Mouse (Mus musculus) hindbrain, embryonic 15.5 days (tissue): Measurements from ENCODE around the gene Mical2. TPM values are rescaled to one million over a fixed set of nuclear protein-coding genes. Genes with fewer than 3 reads are reported as not detected.
A peak's percentile ranks its signal among the peaks of the same experiment; 100 is the strongest.

Experiments used
- ATAC-seq: fragments of 200-750 bp; cut with Nextera tagmentation; 2 replicates; pipeline ENCODE4 v1.8.0; 2017; ENCODE audit warnings: low read depth, moderate number of reproducible peaks, moderate TSS enrichment; ENCODE audit not compliant: low FRiP score
- H3K27ac ChIP-seq: fragments of 300-500 bp; sonication (generic); replicated peaks from 2 replicates; pipeline ENCODE4 v1.5.1; 2015; ENCODE audit warnings: mild to moderate bottlenecking, inconsistent platforms
- H3K27me3 ChIP-seq: fragments of 300-500 bp; sonication (generic); 2 replicates; pipeline ENCODE4 v1.6.1; 2015; ENCODE audit warnings: control low read depth, inconsistent platforms
- H3K36me3 ChIP-seq: fragments of 300-500 bp; sonication (generic); 2 replicates; pipeline ENCODE4 v1.6.1; 2015; ENCODE audit warnings: control low read depth, inconsistent platforms
- H3K4me1 ChIP-seq: fragments of 300-500 bp; sonication (generic); replicated peaks from 2 replicates; pipeline ENCODE4 v1.6.1; 2015; ENCODE audit warnings: control low read depth, inconsistent platforms
- H3K4me2 ChIP-seq: fragments of 300-500 bp; sonication (generic); 2 replicates; pipeline ENCODE4 v1.6.1; 2015; ENCODE audit warnings: moderate library complexity, mild to moderate bottlenecking, inconsistent platforms
- H3K4me3 ChIP-seq: fragments of 300-500 bp; sonication (generic); 2 replicates; pipeline ENCODE4 v1.5.1; 2015; ENCODE audit warnings: mild to moderate bottlenecking, inconsistent platforms
- H3K9ac ChIP-seq: fragments of 300-500 bp; sonication (generic); 2 replicates; pipeline ENCODE4 v1.6.1; 2015; ENCODE audit warnings: inconsistent platforms
- H3K9me3 ChIP-seq: fragments of 300-500 bp; sonication (generic); 2 replicates; pipeline ENCODE4 v1.6.1; 2016; ENCODE audit warnings: control low read depth, inconsistent platforms
- WGBS: fragments of 180-500 bp; shearing (Covaris S2); methylation state at CpG from one replicate; pipeline ENCODE4 v1.1.7; 2015; 5-methylcytosine and 5-hydroxymethylcytosine counted together
- polyA plus RNA-seq: library from polyadenylated mRNA; unstranded; fragments of >200 nt; fragmentation: Nextera tagmentation; extraction: Ambion mirVana; gene quantifications from 2 replicates; pipeline ENCODE4 v1.2.1, GENCODE M21; 2015

Mical2 gene
- 3.8 and 4.6 TPM in 2 replicates for polyA plus RNA-seq

DNA sequence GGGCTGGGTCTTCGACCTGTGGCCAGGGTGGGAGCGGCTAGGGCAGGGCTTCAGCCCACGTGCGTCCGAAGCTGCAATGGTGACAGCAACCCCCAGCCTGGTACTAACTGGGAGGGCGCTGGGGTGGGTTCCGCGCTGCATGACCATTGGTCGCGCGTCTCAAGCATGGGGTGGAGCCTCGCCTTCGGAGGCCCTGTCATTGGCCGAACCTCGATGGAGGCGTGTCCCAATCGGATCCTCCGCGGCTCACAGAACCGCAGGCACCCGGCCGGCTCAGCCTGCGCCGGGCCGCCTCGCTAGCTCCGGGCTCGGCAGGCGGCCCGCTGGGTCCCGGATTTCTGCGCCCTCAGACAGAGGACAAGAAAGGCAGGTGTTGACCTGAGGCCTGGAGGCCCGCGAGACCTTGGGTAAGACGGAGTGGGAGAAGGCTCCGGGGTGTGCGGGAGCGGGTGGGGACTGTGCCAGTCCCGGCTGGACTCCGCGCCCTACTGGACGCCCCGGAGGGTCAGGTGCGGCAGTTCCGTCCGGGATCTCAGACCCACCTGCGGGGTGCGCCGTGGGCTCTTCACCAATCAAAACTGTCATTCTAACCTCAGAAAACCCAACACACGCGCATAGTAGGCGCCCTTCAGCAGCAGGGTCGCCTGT, at the start of gene Mical2:
Gene Mical2 (plus strand): TSS at position 242 of the 648 bp plus-strand sequence.
- Histone ChIP-seq H3K9me3 (no peaks in the 10 kb centered on the region), H3K36me3 (no peaks in the 10 kb centered on the region), H3K27me3 (peaks cover 22% of the 10 kb centered on the region), H3K4me2 (peak within 1 kb of the TSS; percentile 97), H3K4me1 (peaks cover 21% of the 10 kb centered on the region), H3K9ac (peak within 1 kb of the TSS; percentile 51), H3K4me3 (peak within 1 kb of the TSS; percentile 61), H3K27ac (no peak within 1 kb of the TSS)
- 0% methylated on average over 53 of the region's 53 CpGs for WGBS
- peak; percentile 98 for ATAC-seq

DNA sequence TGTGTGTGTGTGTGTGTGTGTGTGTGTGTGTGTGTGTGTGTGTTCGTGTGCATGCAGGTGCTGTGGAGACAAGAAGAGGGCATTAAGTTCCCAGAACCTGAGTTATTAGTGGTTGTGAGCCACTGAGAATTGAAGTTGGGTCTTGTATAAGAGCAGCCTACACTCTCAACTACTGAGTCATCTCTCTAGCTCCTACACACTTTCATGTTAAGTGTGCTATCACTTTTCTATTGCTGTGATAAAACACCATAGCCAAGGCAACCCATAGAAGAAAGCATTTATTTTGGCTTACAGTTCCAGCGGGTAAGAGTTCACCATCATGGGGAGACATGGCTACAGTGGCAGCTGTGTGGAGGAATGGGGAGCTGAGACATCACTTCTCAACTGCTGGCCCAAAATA, 49.0 kb upstream of the Mical2 start:
- H3K4me3 ChIP-seq, result no peak overlapping the region
- H3K9ac ChIP-seq, result no peak overlapping the region
- H3K36me3 ChIP-seq, result no peaks in the 10 kb centered on the region
- H3K9me3 ChIP-seq, result no peaks in the 10 kb centered on the region
- no peak for ATAC-seq
- 0 out of 2 replicates have a peak, but pooled peaks cover 7% of the 10 kb centered on the region for H3K4me1 ChIP-seq
- H3K27me3 ChIP-seq, result no peaks in the 10 kb centered on the region
- no peak overlapping the region for H3K4me2 ChIP-seq
- 92% methylated on average over 2 of the region's 2 CpGs for WGBS
- no peak overlapping the region for H3K27ac ChIP-seq

DNA sequence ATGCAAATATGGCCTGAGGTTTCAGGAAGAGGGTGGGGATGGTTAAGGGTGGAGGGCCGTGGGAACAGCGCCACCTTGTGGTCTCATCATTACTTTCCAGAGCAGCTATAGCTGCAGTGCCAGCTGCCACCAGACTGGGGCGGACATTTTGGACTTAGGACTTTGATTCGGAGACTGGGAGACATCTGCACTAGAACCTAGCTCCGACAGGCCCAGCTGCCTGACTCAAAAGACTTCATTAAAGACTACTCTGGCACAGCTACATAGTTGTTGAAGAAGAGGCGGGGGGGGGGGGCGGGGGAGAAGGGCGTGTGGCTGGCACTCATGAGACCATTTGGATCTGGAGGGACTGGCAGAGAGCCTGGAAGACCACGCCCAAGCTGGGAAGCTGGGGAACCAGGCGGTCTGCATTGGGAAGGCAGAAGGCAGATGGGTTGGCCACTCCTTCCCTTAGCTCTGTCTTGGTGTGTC, 45.4 kb upstream of the Mical2 start:
- Histone ChIP-seq H3K4me2 (peak overlapping the region; percentile 13; the same call in 1 of the 2 replicates), H3K9ac (no peak overlapping the region), H3K4me1 (0 out of 2 replicates have a peak, but pooled peaks cover 7% of the 10 kb centered on the region), H3K27ac (no peak overlapping the region), H3K9me3 (no peaks in the 10 kb centered on the region), H3K4me3 (no peak overlapping the region), H3K27me3 (no peaks in the 10 kb centered on the region), H3K36me3 (no peaks in the 10 kb centered on the region)
- 17% methylated on average over 9 of the region's 10 CpGs for WGBS
- ATAC-seq, result peak; percentile 82

DNA sequence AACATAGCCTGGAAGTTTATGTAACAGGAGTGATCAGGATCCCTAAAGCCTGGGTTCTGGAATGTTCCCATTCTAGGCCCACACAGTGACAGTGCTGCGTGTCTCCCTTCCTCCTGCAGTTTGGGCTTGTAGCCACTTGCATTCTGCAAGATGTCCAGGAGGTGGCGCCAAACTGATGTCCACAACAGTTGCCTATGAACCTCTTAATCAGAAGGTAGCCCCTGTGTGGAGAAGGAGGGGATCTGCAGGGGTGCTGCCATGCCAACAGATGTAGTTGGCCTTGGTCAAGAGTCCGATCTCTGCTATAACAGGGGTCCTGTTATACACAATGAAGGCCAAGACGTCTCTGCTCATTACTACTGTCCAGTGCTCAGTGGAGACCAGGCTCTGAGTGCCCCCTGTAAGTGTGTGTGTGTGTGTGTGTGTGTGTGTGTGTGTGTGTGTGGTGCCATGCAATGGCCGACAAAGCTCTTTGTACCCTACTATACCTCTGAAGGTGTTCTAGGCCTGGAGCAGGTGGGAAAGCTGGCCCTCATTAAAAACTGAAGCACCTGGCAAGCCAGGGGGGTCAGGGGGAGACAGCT, 42.3 kb upstream of the Mical2 start:
- Histone ChIP-seq H3K4me2 (no peak overlapping the region), H3K27ac (no peak overlapping the region)

DNA sequence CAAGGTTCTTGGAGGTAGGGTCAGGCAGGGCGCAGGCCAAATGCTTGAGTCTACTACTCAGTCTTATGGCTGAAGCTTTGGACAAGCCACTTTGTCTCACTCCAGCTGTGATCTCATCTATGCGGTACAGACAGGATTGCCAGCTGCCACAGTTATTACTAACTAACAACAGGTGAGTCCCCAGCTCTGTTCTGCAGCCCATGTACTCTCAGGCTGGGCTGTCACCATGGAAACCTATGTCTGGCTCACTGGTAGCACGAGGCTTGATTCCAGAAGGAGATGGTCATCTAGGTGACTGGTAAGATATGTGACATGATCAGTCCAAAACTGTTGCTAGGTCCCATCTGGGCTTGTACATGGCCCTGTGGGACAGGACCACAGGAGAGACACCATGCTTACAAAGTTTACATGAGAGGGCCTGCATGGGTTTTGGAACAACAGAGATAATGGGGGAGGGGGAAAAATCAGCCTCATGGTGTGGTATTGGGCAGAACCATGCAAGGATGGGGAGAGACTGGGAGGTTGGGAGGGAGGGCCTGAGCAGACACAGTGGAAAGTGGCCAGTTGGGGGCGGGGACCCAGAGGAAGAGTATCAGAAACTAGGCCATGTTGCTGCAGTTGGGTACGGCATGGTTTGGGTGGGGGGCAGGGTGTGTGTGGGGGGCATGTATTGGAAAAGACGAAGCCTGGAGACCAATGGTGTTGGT, 41.0 kb upstream of the Mical2 start:
- 81% methylated on average over 6 of the region's 6 CpGs for WGBS
- no peak for ATAC-seq
- H3K9ac ChIP-seq, result no peak overlapping the region

More for the DNA sequence above, 42.3 kb upstream of the Mical2 start:
- H3K4me3 ChIP-seq, result no peak overlapping the region
- no peaks in the 10 kb centered on the region for H3K9me3 ChIP-seq
- peak; percentile 31; the same call in 1 of the 2 replicates for ATAC-seq
- no peaks in the 10 kb centered on the region for H3K36me3 ChIP-seq
- H3K27me3 ChIP-seq, result no peaks in the 10 kb centered on the region
- H3K4me1 ChIP-seq, result 0 out of 2 replicates have a peak, but pooled peaks cover 7% of the 10 kb centered on the region
- 33% methylated on average over 5 of the region's 5 CpGs for WGBS
- no peak overlapping the region for H3K9ac ChIP-seq

DNA sequence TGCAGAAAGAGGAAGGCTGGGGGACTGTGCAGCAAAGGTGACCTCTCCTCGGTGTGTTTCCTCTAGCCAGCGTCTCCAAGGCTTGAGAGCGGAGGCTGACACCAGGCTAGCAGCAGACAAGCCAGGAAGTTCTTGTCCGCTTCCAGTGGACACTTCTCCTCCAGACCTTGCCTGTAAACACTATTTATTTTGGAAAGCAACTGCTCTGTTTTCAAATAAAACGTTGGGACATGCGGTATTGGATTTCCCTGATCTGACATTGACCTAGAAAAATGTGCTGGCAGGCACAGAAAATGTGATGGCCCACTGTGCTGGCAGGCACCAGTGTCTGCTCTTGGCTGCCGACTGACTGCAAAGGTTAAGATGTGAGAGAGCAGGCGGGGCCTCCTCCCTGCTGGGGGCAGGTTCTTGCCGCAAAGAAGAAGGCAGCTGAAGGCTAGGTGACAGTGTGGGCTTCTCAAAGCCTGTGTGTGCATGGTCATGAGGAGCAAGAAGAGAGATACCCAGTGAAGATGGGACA, 40.4 kb upstream of the Mical2 start:
- Histone ChIP-seq H3K9me3 (no peaks in the 10 kb centered on the region), H3K4me3 (no peak overlapping the region), H3K27me3 (no peaks in the 10 kb centered on the region), H3K4me1 (0 out of 2 replicates have a peak, but pooled peaks cover 3% of the 10 kb centered on the region), H3K27ac (no peak overlapping the region), H3K4me2 (no peak overlapping the region), H3K36me3 (no peaks in the 10 kb centered on the region), H3K9ac (no peak overlapping the region)
- 67% methylated on average over 9 of the region's 9 CpGs for WGBS
- no peak for ATAC-seq

More for the DNA sequence above, 41.0 kb upstream of the Mical2 start:
- H3K27me3 ChIP-seq, result no peaks in the 10 kb centered on the region
- H3K9me3 ChIP-seq, result no peaks in the 10 kb centered on the region
- H3K4me2 ChIP-seq, result no peak overlapping the region
- no peak overlapping the region for H3K27ac ChIP-seq
- no peaks in the 10 kb centered on the region for H3K36me3 ChIP-seq
- no peak overlapping the region for H3K4me3 ChIP-seq
- H3K4me1 ChIP-seq, result 0 out of 2 replicates have a peak, but pooled peaks cover 7% of the 10 kb centered on the region

DNA sequence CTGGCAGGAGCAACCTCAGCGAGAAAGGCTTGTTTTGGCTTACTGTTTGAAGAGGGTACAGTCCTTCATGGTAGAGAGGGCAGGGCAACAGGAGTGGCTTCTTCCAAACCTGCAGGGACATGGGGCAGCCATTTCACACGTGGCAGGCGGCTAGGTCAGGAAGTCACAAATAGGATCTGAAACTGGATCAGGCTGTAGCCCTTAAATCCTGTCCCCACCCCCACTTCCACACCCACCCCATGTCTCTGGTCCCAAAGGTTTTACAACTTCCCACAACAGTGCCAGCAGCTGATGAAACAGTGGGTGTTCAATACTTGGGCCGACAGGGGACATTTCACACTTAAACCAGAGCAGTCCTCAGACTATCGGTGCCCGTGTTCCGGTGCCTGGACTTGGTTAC, 38.8 kb upstream of the Mical2 start:
- H3K9me3 ChIP-seq, result no peaks in the 10 kb centered on the region
- no peak for ATAC-seq

DNA sequence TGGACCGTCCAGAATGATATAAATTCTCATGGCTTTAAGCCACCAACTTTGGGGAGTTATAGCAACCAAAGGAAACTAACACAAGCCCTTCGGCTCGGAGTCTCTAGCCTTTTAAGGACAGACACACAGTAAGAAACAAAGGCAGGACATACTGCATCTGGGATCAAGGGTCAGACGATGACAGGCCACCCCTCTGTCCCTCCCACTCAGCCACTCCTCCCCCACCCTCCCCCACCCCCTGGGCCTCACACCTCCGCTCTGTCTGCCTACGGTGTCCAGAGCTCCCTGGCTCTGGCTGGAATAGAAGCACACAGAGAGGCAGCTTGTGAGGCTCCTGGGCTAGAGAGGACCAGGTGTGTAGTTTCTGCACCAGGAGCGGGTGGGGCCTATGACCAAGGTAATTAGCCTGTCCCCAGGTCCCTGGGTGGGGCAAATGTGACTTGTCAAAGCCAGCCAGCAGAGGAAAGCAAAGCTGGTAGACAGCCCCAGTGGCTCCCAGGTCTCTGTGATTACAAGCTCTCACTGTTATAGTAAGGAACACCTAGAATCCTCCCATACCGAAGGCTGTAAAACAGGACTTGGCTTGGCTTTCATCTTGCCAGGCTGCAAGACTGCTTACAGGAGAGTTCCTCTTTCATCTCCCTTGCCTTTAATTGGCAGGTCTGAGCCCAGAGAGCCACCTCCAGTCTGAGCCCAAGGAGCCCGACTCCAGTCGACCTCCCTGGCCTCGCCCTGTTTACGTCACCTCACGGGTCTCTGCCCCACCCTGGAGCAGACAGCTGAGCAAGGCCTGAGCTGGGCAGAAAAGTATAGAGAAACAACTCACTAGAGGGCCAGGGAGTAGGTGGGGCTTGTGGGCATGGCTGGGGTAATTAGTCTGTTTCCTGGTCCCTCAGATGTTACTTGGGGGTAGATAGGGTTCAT, 37.9 kb upstream of the Mical2 start:
- no peak overlapping the region for H3K27ac ChIP-seq
- WGBS, result 71% methylated on average over 13 of the region's 13 CpGs
- no peaks in the 10 kb centered on the region for H3K4me1 ChIP-seq
- H3K4me3 ChIP-seq, result no peak overlapping the region
- H3K9me3 ChIP-seq, result no peaks in the 10 kb centered on the region
- H3K27me3 ChIP-seq, result no peaks in the 10 kb centered on the region
- no peak for ATAC-seq
- H3K36me3 ChIP-seq, result no peaks in the 10 kb centered on the region
- no peak overlapping the region for H3K9ac ChIP-seq
- H3K4me2 ChIP-seq, result no peak overlapping the region

More for the DNA sequence above, 38.8 kb upstream of the Mical2 start:
- Histone ChIP-seq H3K4me1 (no peaks in the 10 kb centered on the region), H3K4me2 (no peak overlapping the region), H3K9ac (no peak overlapping the region), H3K4me3 (no peak overlapping the region), H3K27ac (no peak overlapping the region), H3K27me3 (no peaks in the 10 kb centered on the region), H3K36me3 (no peaks in the 10 kb centered on the region)
- WGBS, result 92% methylated on average over 7 of the region's 7 CpGs

DNA sequence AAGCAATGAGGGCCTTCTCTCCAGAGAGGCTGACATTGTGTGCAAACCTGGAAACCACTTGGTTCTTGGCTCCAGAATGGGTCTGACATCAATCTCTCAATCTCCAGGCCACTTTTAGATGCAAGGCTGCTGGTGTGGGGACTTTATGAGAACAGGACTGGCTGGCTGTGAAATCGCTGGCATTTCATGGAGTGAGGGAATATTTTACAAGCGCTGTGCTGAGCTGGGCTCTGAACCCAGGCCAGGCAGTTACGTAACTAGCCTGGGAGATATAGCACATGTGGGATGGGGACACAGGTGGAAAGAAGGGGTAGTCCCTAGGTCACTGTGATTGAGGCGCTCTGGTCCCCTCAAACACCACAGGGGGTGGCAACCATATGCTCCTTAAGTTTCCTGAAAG, 33.4 kb upstream of the Mical2 start:
- ATAC-seq, result no peak

DNA sequence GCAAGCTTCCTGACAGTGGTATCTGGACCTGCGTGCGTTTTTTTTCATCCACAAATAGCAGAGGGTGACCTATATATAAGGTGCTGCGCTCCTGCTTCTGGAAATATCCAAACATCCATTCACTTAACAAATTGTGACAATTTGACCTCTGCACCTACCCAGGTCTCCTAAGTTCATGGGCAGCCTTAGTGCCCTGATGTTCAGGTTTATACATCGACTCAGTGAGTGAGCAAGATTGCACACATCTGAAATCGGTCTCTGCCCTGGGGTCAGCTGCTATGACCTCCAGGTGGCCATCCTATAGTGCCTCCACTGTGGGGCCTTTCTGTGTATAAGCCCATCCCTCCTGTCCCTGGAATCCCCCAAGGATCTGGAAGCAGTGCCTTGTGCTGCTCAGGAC, 32.9 kb upstream of the Mical2 start:
- WGBS, result 89% methylated on average over 5 of the region's 5 CpGs
- ATAC-seq, result no peak

More for the DNA sequence above, 33.4 kb upstream of the Mical2 start:
- H3K36me3 ChIP-seq, result no peaks in the 10 kb centered on the region
- H3K4me2 ChIP-seq, result no peak overlapping the region
- no peak overlapping the region for H3K4me3 ChIP-seq
- H3K9ac ChIP-seq, result no peak overlapping the region
- WGBS, result 79% methylated on average over 4 of the region's 4 CpGs
- H3K4me1 ChIP-seq, result no peaks in the 10 kb centered on the region
- H3K9me3 ChIP-seq, result no peaks in the 10 kb centered on the region
- H3K27ac ChIP-seq, result no peak overlapping the region
- H3K27me3 ChIP-seq, result no peaks in the 10 kb centered on the region

DNA sequence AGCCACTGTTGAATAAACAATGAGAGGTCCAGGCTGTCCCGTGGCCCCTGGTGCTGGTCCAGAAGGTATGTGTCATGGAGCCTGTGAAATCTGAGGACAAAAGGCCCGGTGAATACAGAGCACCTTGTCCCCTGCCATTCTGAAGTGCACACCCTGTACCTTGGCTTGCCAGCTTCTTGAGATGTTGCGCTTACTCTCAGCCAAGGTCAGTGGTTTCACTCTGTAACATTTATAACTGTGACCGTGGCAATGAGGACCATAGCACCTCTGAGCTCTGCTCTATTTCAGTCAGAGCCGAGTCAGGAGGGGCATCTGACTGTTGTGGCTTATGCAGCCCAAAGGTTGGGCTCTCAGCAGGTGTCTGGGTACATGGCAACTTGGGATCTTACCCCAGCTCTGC, 31.4 kb upstream of the Mical2 start:
- no peak overlapping the region for H3K9ac ChIP-seq
- H3K36me3 ChIP-seq, result no peaks in the 10 kb centered on the region
- H3K4me1 ChIP-seq, result no peaks in the 10 kb centered on the region
- H3K4me3 ChIP-seq, result no peak overlapping the region
- no peaks in the 10 kb centered on the region for H3K27me3 ChIP-seq
- H3K4me2 ChIP-seq, result no peak overlapping the region
- H3K27ac ChIP-seq, result no peak overlapping the region
- ATAC-seq, result no peak
- 88% methylated on average over 5 of the region's 5 CpGs for WGBS
- H3K9me3 ChIP-seq, result no peaks in the 10 kb centered on the region

More for the DNA sequence above, 32.9 kb upstream of the Mical2 start:
- Histone ChIP-seq H3K9ac (no peak overlapping the region), H3K4me2 (no peak overlapping the region), H3K27me3 (no peaks in the 10 kb centered on the region), H3K4me3 (no peak overlapping the region), H3K4me1 (no peaks in the 10 kb centered on the region), H3K36me3 (no peaks in the 10 kb centered on the region), H3K9me3 (no peaks in the 10 kb centered on the region), H3K27ac (no peak overlapping the region)
